Mouse (Mus musculus): ENCODE measurements around the gene Hsp90aa1.
"Not testable (repeated sequence)": the region's sequence is repeated elsewhere in the genome, so short reads cannot be mapped to it uniquely, and the experiment has no call there.

Hsp90aa1 gene

GRCm38 (mm10) chr12:110702556-110702955 is at the start of gene Hsp90aa1:
Hsp90aa1 (minus strand) TSS chr12:110702728.
- DNase-seq, result no peak

GRCm38 (mm10) chr12:110750770-110751439 is 48.4 kb upstream of the Hsp90aa1 start:
- no peak for DNase-seq

GRCm38 (mm10) chr12:110738158-110738921 is 35.8 kb upstream of the Hsp90aa1 start:
- DNase-seq, result peak; percentile 29

- peak; percentile 96 for DNase-seq
Observed at GRCm38 (mm10) chr12:110737170-110738157, 34.9 kb upstream of the Hsp90aa1 start, which contains the start of gene Wdr20. Wdr20 (plus strand) TSS chr12:110737944.

GRCm38 (mm10) chr12:110736641-110737040 is 34.1 kb upstream of the Hsp90aa1 start:
- no peak for DNase-seq

- not testable (repeated sequence) for DNase-seq
Observed at GRCm38 (mm10) chr12:110733254-110733653, 30.7 kb upstream of the Hsp90aa1 start.

GRCm38 (mm10) chr12:110726428-110726827 is 23.9 kb upstream of the Hsp90aa1 start:
- DNase-seq, result no peak

- no peak for DNase-seq
Observed at GRCm38 (mm10) chr12:110725489-110725888, 23.0 kb upstream of the Hsp90aa1 start.

- DNase-seq, result no peak
Observed at GRCm38 (mm10) chr12:110725051-110725450, 22.5 kb upstream of the Hsp90aa1 start.

- no peak for DNase-seq
Observed at GRCm38 (mm10) chr12:110716004-110716403, 13.5 kb upstream of the Hsp90aa1 start.

GRCm38 (mm10) chr12:110714215-110714614 is 11.7 kb upstream of the Hsp90aa1 start:
- no peak for DNase-seq

- no peak for DNase-seq
Observed at GRCm38 (mm10) chr12:110713784-110714183, 11.3 kb upstream of the Hsp90aa1 start.

GRCm38 (mm10) chr12:110711270-110711669 is 8.7 kb upstream of the Hsp90aa1 start:
- no peak for DNase-seq

GRCm38 (mm10) chr12:110707451-110707850 is 4.9 kb upstream of the Hsp90aa1 start:
- DNase-seq, result no peak

- DNase-seq, result peak; percentile 50
Observed at GRCm38 (mm10) chr12:110706337-110707231, 4.1 kb upstream of the Hsp90aa1 start.

GRCm38 (mm10) chr12:110705419-110705818 is 2.9 kb upstream of the Hsp90aa1 start:
- not testable (repeated sequence) for DNase-seq

GRCm38 (mm10) chr12:110703682-110704081 is 1.2 kb upstream of the Hsp90aa1 start:
- DNase-seq, result no peak

GRCm38 (mm10) chr12:110703008-110703471 is 512 bp upstream of the Hsp90aa1 start:
- peak; percentile 80 for DNase-seq

- not testable (repeated sequence) for DNase-seq
Observed at GRCm38 (mm10) chr12:110701363-110701762, 1.2 kb downstream of the Hsp90aa1 start.

- DNase-seq, result no peak
Observed at GRCm38 (mm10) chr12:110700730-110701129, 1.8 kb downstream of the Hsp90aa1 start.

- DNase-seq, result no peak
Observed at GRCm38 (mm10) chr12:110699171-110699547, 3.4 kb downstream of the Hsp90aa1 start.
